Mouse (Mus musculus) midbrain, postnatal 0 days (tissue): ENCODE results near the gene Nr2f2. TPM values are rescaled to one million over a fixed set of nuclear protein-coding genes. Genes with fewer than 3 reads are reported as not detected.

Experiments used
- ATAC-seq: fragments of 200-750 bp; cut with Nextera tagmentation; 2 replicates; pipeline ENCODE4 v1.8.0; 2017; ENCODE audit warnings: moderate number of reproducible peaks, mild to moderate bottlenecking, moderate TSS enrichment, moderate library complexity; ENCODE audit not compliant: low FRiP score
- DNase-seq: peaks from one replicate; pipeline ENCODE4 v3.0.0-alpha.2; 2015; ENCODE audit warnings: low spot score
- H3K27ac ChIP-seq: fragments of 300-500 bp; sonication (generic); 2 replicates; pipeline ENCODE4 v1.5.1; 2014; ENCODE audit warnings: low read depth, mild to moderate bottlenecking, low read length, mixed read lengths
- H3K27me3 ChIP-seq: fragments of 300-500 bp; sonication (generic); 2 replicates; pipeline ENCODE4 v1.6.1; 2014; ENCODE audit warnings: low read length, control low read depth, mixed read lengths; ENCODE audit not compliant: insufficient read depth
- H3K36me3 ChIP-seq: fragments of 300-500 bp; sonication (generic); 2 replicates; pipeline ENCODE4 v1.6.1; 2014; ENCODE audit warnings: low read length, control low read depth, mixed read lengths; ENCODE audit not compliant: insufficient read depth
- H3K4me1 ChIP-seq: fragments of 300-500 bp; sonication (generic); 2 replicates; pipeline ENCODE4 v1.6.1; 2014; ENCODE audit warnings: mild to moderate bottlenecking, control low read depth, antibody characterized with exemption, low read length, mixed read lengths; ENCODE audit not compliant: insufficient read depth
- H3K4me2 ChIP-seq: fragments of 300-500 bp; sonication (generic); 2 replicates; pipeline ENCODE4 v1.6.1; 2014; ENCODE audit warnings: low read depth, mild to moderate bottlenecking, low read length, mixed read lengths; ENCODE audit not compliant: poor library complexity, severe bottlenecking
- H3K4me3 ChIP-seq: fragments of 300-500 bp; sonication (generic); 2 replicates; pipeline ENCODE4 v1.5.1; 2014; ENCODE audit warnings: low read depth, mild to moderate bottlenecking, low read length, moderate library complexity
- H3K9ac ChIP-seq: fragments of 300-500 bp; sonication (generic); replicated peaks from 2 replicates; pipeline ENCODE4 v1.6.1; 2014; ENCODE audit warnings: mild to moderate bottlenecking, low read length, moderate library complexity, mixed read lengths; ENCODE audit not compliant: poor library complexity, severe bottlenecking
- H3K9me3 ChIP-seq: fragments of 300-500 bp; sonication (generic); 2 replicates; pipeline ENCODE4 v1.6.1; 2016; ENCODE audit warnings: low read length, control low read depth
- CTCF ChIP-seq: IDR thresholded peaks from 2 replicates; pipeline ENCODE4 v1.5.1; 2016; ENCODE audit warnings: antibody characterized with exemption, mild to moderate bottlenecking
- WGBS: fragments of 180-500 bp; shearing (Covaris S2); extraction: QIAGEN DNeasy Blood & Tissue Kit; methylation state at CpG from one replicate; pipeline ENCODE4 v1.1.7; 2014; 5-methylcytosine and 5-hydroxymethylcytosine counted together
- polyA plus RNA-seq: library from polyadenylated mRNA; unstranded; fragments of >200 nt; fragmentation: Nextera tagmentation; extraction: Ambion mirVana; gene quantifications from 2 replicates; pipeline ENCODE4 v1.2.1, GENCODE M21; 2015
- total RNA-seq: library from RNA; depleted of rRNA; stranded (reverse); fragments of >200 nt; gene quantifications from 2 replicates; pipeline ENCODE4 v1.2.3, GENCODE M21; 2014

Nr2f2 gene
- total and polyA plus RNA-seq, 2 experiments from 2014 or later, result 38.9 to 81.6 TPM

DNA sequence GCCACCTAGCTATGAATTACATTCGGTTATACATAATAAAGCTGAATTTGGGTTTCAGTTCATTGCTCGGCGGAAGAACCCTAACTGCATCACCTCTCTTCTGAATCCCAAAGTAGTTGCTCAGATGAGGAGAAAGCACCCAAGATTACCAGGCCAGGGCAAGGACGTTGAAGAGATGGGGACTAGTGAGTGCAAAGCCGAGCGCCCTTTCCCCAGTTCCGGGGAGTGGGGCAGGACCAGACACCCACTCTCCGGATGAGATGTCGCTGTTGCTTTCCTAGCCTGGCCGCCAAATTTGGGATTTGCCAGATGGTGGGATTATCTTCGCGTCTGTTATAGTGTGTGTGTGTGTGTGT, 36.4 kb downstream of the Nr2f2 start:
- peak overlapping the region; percentile 57; the same call in 1 of the 2 replicates for H3K27ac ChIP-seq
- no peak for ATAC-seq
- no peak overlapping the region for H3K9ac ChIP-seq
- no peak overlapping the region for H3K4me3 ChIP-seq
- peaks cover 54% of the 10 kb centered on the region for H3K27me3 ChIP-seq
- H3K9me3 ChIP-seq, result no peaks in the 10 kb centered on the region
- TF ChIP-seq CTCF, result no peak
- 8% methylated on average over 12 of the region's 12 CpGs for WGBS
- no peak overlapping the region; the same call in 1 of the 2 replicates for H3K4me2 ChIP-seq
- DNase-seq, result no peak
- no peaks in the 10 kb centered on the region for H3K36me3 ChIP-seq
- H3K4me1 ChIP-seq, result no peaks in the 10 kb centered on the region

DNA sequence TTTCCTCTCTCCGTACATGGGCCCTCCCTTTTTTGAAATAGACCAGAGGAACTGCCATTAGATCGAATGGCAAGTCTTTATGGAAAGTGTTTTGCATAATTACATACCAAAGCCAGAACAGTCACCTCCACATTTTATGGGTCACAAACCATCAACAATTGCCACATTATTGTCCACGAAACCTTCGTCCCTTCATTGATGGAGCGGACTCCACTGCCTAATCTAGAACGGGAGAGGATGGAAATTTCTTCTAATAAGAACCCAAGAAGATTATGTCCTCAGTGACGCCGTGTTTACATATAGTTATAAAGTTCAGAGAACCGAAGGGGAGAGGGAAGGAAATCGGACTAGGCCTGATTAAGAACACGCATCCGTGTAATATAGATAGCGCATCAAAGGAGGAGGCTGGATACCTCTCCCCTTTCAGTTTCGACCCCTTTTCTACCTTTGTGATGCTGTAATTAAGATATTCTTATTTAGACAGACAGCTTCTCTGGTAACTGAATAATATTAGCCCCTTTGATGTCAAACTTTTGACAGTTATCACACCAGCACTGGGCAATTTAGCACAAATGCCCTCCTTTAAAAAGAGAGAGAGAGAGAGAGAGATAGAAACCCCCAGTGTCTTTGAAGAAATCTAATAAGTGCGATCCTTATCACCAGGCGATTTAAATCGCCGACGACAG, 36.9 kb downstream of the Nr2f2 start:
- Histone ChIP-seq H3K9ac (no peak overlapping the region), H3K36me3 (no peaks in the 10 kb centered on the region), H3K4me3 (no peak overlapping the region), H3K4me2 (no peak overlapping the region), H3K9me3 (no peaks in the 10 kb centered on the region), H3K27ac (peak overlapping the region; percentile 57; the same call in 1 of the 2 replicates), H3K4me1 (no peaks in the 10 kb centered on the region), H3K27me3 (peaks cover 55% of the 10 kb centered on the region)
- no peak for TF ChIP-seq CTCF
- WGBS, result 11% methylated on average over 19 of the region's 19 CpGs
- no peak for DNase-seq
- ATAC-seq, result no peak

DNA sequence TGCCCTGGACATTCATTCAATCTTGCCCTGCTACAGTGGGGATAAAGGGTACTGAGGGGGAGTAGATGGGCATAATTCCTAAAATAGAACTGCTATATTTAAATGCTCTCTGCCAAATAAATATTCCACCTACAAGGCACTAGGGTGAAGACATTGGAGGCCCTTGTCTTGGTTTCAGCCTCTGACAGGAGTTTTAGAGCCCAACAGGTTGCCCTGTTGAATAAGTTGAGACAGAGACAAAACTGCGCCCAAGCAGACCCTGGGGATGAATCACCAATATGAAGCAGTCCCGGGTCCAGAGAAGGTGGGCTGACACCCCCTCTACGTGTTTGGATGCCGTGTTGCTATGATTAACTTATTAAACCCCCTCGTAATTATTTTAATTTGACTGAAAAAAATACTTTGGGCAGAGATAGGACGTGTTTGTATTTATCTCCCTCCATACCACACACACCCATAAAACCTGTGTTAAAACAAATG, 37.5 kb downstream of the Nr2f2 start:
- no peaks in the 10 kb centered on the region for H3K36me3 ChIP-seq
- H3K4me3 ChIP-seq, result no peak overlapping the region
- H3K4me2 ChIP-seq, result no peak overlapping the region
- no peak for DNase-seq
- peaks cover 57% of the 10 kb centered on the region for H3K27me3 ChIP-seq
- H3K27ac ChIP-seq, result no peak overlapping the region
- 5% methylated on average over 6 of the region's 6 CpGs for WGBS
- H3K4me1 ChIP-seq, result no peaks in the 10 kb centered on the region
- H3K9ac ChIP-seq, result no peak overlapping the region
- ATAC-seq, result no peak
- no peaks in the 10 kb centered on the region for H3K9me3 ChIP-seq
- no peak for TF ChIP-seq CTCF

DNA sequence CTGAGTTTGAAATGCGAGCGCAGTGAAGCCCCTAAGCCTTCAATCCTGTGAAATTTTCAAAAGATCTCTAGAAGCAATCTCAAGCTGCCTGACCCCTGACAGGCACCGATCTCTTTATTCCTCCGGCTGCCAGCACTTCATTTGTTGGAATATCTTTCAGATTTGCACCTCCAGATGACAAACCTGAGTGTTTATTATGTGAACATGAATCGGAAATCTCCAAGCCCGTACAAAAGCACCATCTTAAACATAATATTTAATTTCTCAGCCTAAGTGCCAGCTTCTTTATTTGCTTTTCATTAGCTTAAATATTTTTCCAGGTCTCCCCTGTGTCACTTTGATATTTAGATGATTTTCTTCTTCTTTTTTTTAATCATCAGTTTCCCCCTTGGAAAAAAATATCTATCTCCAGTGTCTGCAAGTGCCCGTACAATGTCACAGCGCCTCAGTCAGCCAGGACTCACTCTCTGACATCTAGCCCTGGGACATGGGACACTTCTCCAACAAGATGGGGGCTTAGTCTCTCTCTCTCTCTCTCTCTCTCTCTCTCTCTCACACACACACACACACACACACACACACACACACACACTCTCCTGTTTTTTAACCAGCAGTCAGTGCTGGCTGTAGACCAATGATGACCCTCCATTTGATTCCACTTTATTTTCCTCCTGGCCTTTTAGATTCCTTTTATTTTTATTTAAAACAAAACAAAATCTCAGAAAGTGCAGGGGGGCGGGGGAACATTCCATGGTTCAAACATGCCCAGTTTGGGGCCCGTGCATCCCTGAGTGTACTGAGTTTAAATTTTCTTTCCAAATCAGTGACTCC, 38.1 kb downstream of the Nr2f2 start:
- Histone ChIP-seq H3K9ac (no peak overlapping the region), H3K4me1 (no peaks in the 10 kb centered on the region), H3K36me3 (no peaks in the 10 kb centered on the region), H3K4me2 (no peak overlapping the region), H3K27me3 (peaks cover 64% of the 10 kb centered on the region), H3K27ac (0 out of 2 replicates have a peak overlapping the region, but pooled peaks have one; percentile 34), H3K4me3 (no peak overlapping the region), H3K9me3 (no peaks in the 10 kb centered on the region)
- TF ChIP-seq CTCF, result no peak
- 13% methylated on average over 10 of the region's 10 CpGs for WGBS
- ATAC-seq (no peak), DNase-seq (no peak)

DNA sequence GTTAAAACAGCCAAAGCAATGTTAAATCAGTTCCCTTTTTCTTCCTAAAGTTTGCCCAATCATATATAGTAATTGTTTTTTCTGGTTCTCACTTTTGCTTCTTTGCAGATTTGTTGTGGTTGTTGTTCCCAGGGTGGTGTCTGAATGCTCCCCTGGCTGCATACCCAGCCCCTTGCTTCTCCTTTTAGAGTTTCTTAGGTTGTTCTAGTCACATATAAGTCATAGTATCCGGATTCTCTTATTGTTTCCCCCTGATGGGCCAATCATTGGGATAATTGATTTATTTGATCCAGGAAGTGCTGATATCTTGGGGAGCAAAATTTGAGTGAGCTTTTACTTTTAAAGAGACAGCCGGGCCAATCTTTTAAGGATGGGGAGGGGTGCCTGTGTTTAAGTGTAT, 39.3 kb downstream of the Nr2f2 start:
- H3K4me1 ChIP-seq, result no peaks in the 10 kb centered on the region
- TF ChIP-seq CTCF, result no peak
- H3K27ac ChIP-seq, result no peak overlapping the region
- peaks cover 72% of the 10 kb centered on the region for H3K27me3 ChIP-seq
- DNase-seq, result no peak
- WGBS, result 21% methylated on average over 2 of the region's 2 CpGs
- no peak overlapping the region for H3K9ac ChIP-seq
- H3K36me3 ChIP-seq, result no peaks in the 10 kb centered on the region
- H3K4me3 ChIP-seq, result no peak overlapping the region
- no peak overlapping the region for H3K4me2 ChIP-seq
- no peak for ATAC-seq
- H3K9me3 ChIP-seq, result no peaks in the 10 kb centered on the region
